Mouse (Mus musculus): ENCODE results near the gene Tbc1d22b. TPM values are rescaled to one million over a fixed set of nuclear protein-coding genes. Genes with fewer than 3 reads are reported as not detected.

Gene Tbc1d22b
- 7.0 and 8.0 TPM in 2 replicates for total RNA-seq (2014; rRNA removed; ENCODE audit: low replicate concordance)
- polyA plus RNA-seq (2015; fragmentation: Nextera tagmentation; extraction: Ambion mirVana), result 5.3 and 5.5 TPM in 2 replicates

GRCm38 (mm10) chr17:29549543-29550428 lies at the start of gene Tbc1d22b, which contains the start of gene Gm17657:
TSS of gene Tbc1d22b (plus strand) at chr17:29549785.
TSS of gene Gm17657 (minus strand) at chr17:29549638.
- under 1% methylated on average over 33 of the region's 44 CpGs for WGBS
- Histone ChIP-seq H3K27ac (ENCODE audit: low read depth) (peak within 1 kb of the TSS; percentile 75), H3K4me1 (ENCODE audit: control insufficient read depth, insufficient read depth) (peaks cover 15% of the 10 kb centered on the region), H3K4me3 (ENCODE audit: low read depth, low read length) (peak within 1 kb of the TSS; percentile 95), H3K4me2 (ENCODE audit: low read depth, low read length) (peak within 1 kb of the TSS; percentile 98), H3K36me3 (replicated peaks; ENCODE audit: control insufficient read depth, insufficient read depth, low read length) (no peaks in the 10 kb centered on the region), H3K9ac (replicated peaks; ENCODE audit: low read depth, low read length) (peak within 1 kb of the TSS; percentile 92), H3K9me3 (replicated peaks; ENCODE audit: control insufficient read depth, low read length) (no peaks in the 10 kb centered on the region), H3K27me3 (ENCODE audit: control insufficient read depth, insufficient read depth, low read length) (no peaks in the 10 kb centered on the region)
- ATAC-seq (ENCODE audit: insufficient read depth, low read depth), result peak; percentile 100
- TF ChIP-seq CTCF (IDR thresholded peaks at IDR 0.05; ENCODE audit: low read depth) (no peak), EP300 (IDR thresholded peaks at IDR 0.05; ENCODE audit: low read depth) (no peak)
- DNase-seq (ENCODE audit: low spot score), result peak; percentile 89

- ATAC-seq (ENCODE audit: insufficient read depth, low read depth) (no peak), DNase-seq (ENCODE audit: low spot score) (no peak)
- no peak overlapping the region for H3K9ac ChIP-seq (replicated peaks; ENCODE audit: low read depth, low read length)
- H3K27ac ChIP-seq (ENCODE audit: low read depth), result no peak overlapping the region
- H3K4me2 ChIP-seq (ENCODE audit: low read depth, low read length), result no peak overlapping the region
- H3K36me3 ChIP-seq (replicated peaks; ENCODE audit: control insufficient read depth, insufficient read depth, low read length), result no peaks in the 10 kb centered on the region
- TF ChIP-seq EP300 (IDR thresholded peaks at IDR 0.05; ENCODE audit: low read depth) (no peak), CTCF (IDR thresholded peaks at IDR 0.05; ENCODE audit: low read depth) (no peak)
- peaks cover 9% of the 10 kb centered on the region; the same call in 1 of the 2 replicates for H3K4me1 ChIP-seq (ENCODE audit: control insufficient read depth, insufficient read depth)
- H3K27me3 ChIP-seq (ENCODE audit: control insufficient read depth, insufficient read depth, low read length), result no peaks in the 10 kb centered on the region
- no peaks in the 10 kb centered on the region for H3K9me3 ChIP-seq (replicated peaks; ENCODE audit: control insufficient read depth, low read length)
- H3K4me3 ChIP-seq (ENCODE audit: low read depth, low read length), result no peak overlapping the region
- WGBS, result 76% methylated on average over 7 of the region's 7 CpGs
These were observed 49.3 kb upstream of the Tbc1d22b start for GRCm38 (mm10) chr17:29500243-29500740.

- 70% methylated on average over 17 of the region's 17 CpGs for WGBS
- no peak overlapping the region for H3K27ac ChIP-seq (ENCODE audit: low read depth)
- H3K9me3 ChIP-seq (replicated peaks; ENCODE audit: control insufficient read depth, low read length), result no peaks in the 10 kb centered on the region
- H3K9ac ChIP-seq (replicated peaks; ENCODE audit: low read depth, low read length), result no peak overlapping the region
- no peaks in the 10 kb centered on the region for H3K27me3 ChIP-seq (ENCODE audit: control insufficient read depth, insufficient read depth, low read length)
- TF ChIP-seq CTCF (IDR thresholded peaks at IDR 0.05; ENCODE audit: low read depth), result no peak
- TF ChIP-seq EP300 (IDR thresholded peaks at IDR 0.05; ENCODE audit: low read depth), result no peak
- DNase-seq (ENCODE audit: low spot score) (no peak), ATAC-seq (ENCODE audit: insufficient read depth, low read depth) (no peak)
- H3K4me3 ChIP-seq (ENCODE audit: low read depth, low read length), result no peak overlapping the region
- H3K4me1 ChIP-seq (ENCODE audit: control insufficient read depth, insufficient read depth), result peaks cover 9% of the 10 kb centered on the region; the same call in 1 of the 2 replicates
- no peak overlapping the region for H3K4me2 ChIP-seq (ENCODE audit: low read depth, low read length)
- no peaks in the 10 kb centered on the region for H3K36me3 ChIP-seq (replicated peaks; ENCODE audit: control insufficient read depth, insufficient read depth, low read length)
These were observed 48.6 kb upstream of the Tbc1d22b start for GRCm38 (mm10) chr17:29500802-29501469.

- Histone ChIP-seq H3K9ac (replicated peaks; ENCODE audit: low read depth, low read length) (no peak overlapping the region), H3K4me1 (ENCODE audit: control insufficient read depth, insufficient read depth) (peaks cover 9% of the 10 kb centered on the region; the same call in 1 of the 2 replicates), H3K9me3 (replicated peaks; ENCODE audit: control insufficient read depth, low read length) (no peaks in the 10 kb centered on the region), H3K27me3 (ENCODE audit: control insufficient read depth, insufficient read depth, low read length) (no peaks in the 10 kb centered on the region), H3K27ac (ENCODE audit: low read depth) (no peak overlapping the region), H3K4me2 (ENCODE audit: low read depth, low read length) (peak overlapping the region; percentile 56; the same call in 1 of the 2 replicates), H3K4me3 (ENCODE audit: low read depth, low read length) (no peak overlapping the region), H3K36me3 (replicated peaks; ENCODE audit: control insufficient read depth, insufficient read depth, low read length) (no peaks in the 10 kb centered on the region)
- DNase-seq (ENCODE audit: low spot score) (no peak), ATAC-seq (ENCODE audit: insufficient read depth, low read depth) (no peak)
- 75% methylated on average over 7 of the region's 7 CpGs for WGBS
- no peak for TF ChIP-seq EP300 (IDR thresholded peaks at IDR 0.05; ENCODE audit: low read depth)
- TF ChIP-seq CTCF (IDR thresholded peaks at IDR 0.05; ENCODE audit: low read depth), result no peak
These were observed 47.4 kb upstream of the Tbc1d22b start for GRCm38 (mm10) chr17:29502005-29502668.

Data from heart, postnatal 0 days (tissue).